Mouse (Mus musculus) lung, adult 2 months (tissue): Measurements from ENCODE around the gene Ptpn13.

Source experiments
- CTCF ChIP-seq: fragments of 200-500 bp; IDR thresholded peaks from 2 replicates; pipeline ENCODE4 v1.5.1; 2011; ENCODE audit warnings: mild to moderate bottlenecking, low read length, control low read depth; ENCODE audit not compliant: insufficient read depth
- POLR2A ChIP-seq: fragments of 200-500 bp; IDR thresholded peaks from 2 replicates; pipeline ENCODE4 v1.6.1; 2011; ENCODE audit warnings: low read depth, mild to moderate bottlenecking, control low read depth, low read length, borderline replicate concordance; ENCODE audit errors: extremely low read depth

GRCm38 (mm10) chr5:103499305-103499704 lies 74.3 kb downstream of the Ptpn13 start:
- no peak for TF ChIP-seq POLR2A
- TF ChIP-seq CTCF = no peak
